In the genomic region with DNA sequence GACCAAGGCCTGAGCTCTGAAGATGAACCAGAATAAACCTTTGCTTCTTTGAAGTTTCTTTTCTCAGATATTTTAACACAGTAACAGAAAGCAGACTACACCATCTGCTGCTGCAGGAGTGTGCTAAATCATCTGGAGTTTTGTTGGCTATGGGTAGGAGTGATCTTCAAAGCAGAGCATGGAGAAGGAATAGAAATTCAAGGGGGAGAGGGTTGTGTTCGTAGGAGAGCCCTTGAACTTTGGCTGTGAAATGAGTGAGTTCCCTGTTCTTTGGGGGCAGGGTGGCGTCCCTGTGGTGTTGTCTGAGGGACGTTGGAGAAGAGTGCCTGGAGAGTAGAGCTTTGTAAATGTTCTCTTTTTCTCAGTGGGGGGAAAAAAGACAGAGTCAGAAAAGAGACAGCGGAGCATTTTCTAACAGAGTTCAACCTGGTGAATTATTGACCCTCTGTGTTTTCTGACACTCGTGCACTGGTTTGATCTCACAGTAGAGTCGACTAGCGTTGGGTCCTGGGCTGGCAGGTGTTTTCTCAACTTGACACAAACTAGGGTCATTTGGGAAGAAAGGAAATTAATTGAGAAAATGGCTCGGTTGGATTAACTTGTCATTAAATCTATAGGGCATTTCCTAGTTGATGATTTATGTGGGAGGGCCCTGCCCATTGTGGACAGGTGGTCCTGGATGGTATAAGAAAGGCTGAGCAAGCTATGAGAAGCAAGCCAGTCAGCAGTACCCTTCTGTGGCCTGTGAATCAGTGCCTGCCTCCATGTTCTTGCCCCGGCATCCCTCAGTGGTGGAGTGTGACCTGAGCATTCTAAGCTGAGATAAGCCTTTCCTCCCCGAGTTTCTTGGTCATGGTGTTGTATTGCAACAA, we compare ENCODE assay signal across 12 mouse cellular contexts. TPM values are rescaled to one million over a fixed set of nuclear protein-coding genes. Genes with fewer than 3 reads are reported as not detected.
DNase-seq lines count a peak whose midpoint lies in the region; ATAC-seq and TF ChIP-seq lines count a peak whose summit lies in the region.
"Had no signal": no experiment of that assay in that cellular context is flagged by ENCODE, and none has a peak within 500 bp of the region (broad histone marks: within the 10 kb centered on the region; RNA-seq: fewer than 3 reads in every experiment).

No protein-coding gene starts in this region.

- no peak overlapping the region for H3K4me3 ChIP-seq in forebrain, postnatal 0 days (ENCODE audit: low read depth, low read length)
- no peak overlapping the region for H3K4me3 ChIP-seq in forebrain, embryonic 16.5 days (replicated peaks; ENCODE audit: low read length)
- H3K4me3 ChIP-seq in megakaryocyte, embryonic 14.5 days (replicated peaks) = peak overlapping the region; percentile 69
- H3K4me3 ChIP-seq in stomach, postnatal 0 days (ENCODE audit: low read depth, low read length) = no peak overlapping the region
- H3K4me3 ChIP-seq in midbrain, postnatal 0 days (ENCODE audit: low read depth, low read length) = no peak overlapping the region
- H3K4me3 ChIP-seq: embryonic facial prominence, embryonic 13.5 days had no signal

- peak overlapping the region; percentile 21; the same call in 1 of the 2 replicates for H3K27ac ChIP-seq in forebrain, postnatal 0 days (ENCODE audit: low read depth, low read length)
- H3K27ac ChIP-seq in forebrain, embryonic 16.5 days (ENCODE audit: low read length) = no peak overlapping the region
- 0 out of 2 replicates have a peak overlapping the region, but pooled peaks have one; percentile 24 for H3K27ac ChIP-seq in stomach, postnatal 0 days (replicated peaks)
- H3K27ac ChIP-seq in midbrain, postnatal 0 days (ENCODE audit: low read depth, low read length) = no peak overlapping the region
- H3K27ac ChIP-seq: embryonic facial prominence, embryonic 13.5 days; liver, embryonic 14.5 days had no signal

- peak; percentile 17 for DNase-seq in forebrain, postnatal 0 days
- peak; percentile 48 for DNase-seq in kidney, postnatal 36 days
- DNase-seq in stomach, postnatal 0 days (ENCODE audit: low spot score) = no peak
- DNase-seq in B cell, adult 2 months = no peak
- DNase-seq in midbrain, postnatal 0 days (ENCODE audit: low spot score) = no peak
- DNase-seq: heart, adult 18-20 months; midbrain, embryonic 14.5 days had no signal

- no peak for TF ChIP-seq EP300 in stomach, postnatal 0 days (optimal IDR thresholded peaks at IDR 0.05)

- no peaks in the 10 kb centered on the region for H3K9me3 ChIP-seq in forebrain, postnatal 0 days (ENCODE audit: low read length)
- no peaks in the 10 kb centered on the region for H3K9me3 ChIP-seq in forebrain, embryonic 16.5 days (ENCODE audit: control insufficient read depth, low read length)
- no peaks in the 10 kb centered on the region for H3K9me3 ChIP-seq in megakaryocyte, embryonic 14.5 days
- H3K9me3 ChIP-seq in stomach, postnatal 0 days (ENCODE audit: control insufficient read depth, low read length) = no peaks in the 10 kb centered on the region
- H3K9me3 ChIP-seq in midbrain, postnatal 0 days (ENCODE audit: low read length) = no peaks in the 10 kb centered on the region
- H3K9me3 ChIP-seq: embryonic facial prominence, embryonic 13.5 days had no signal

- WGBS in forebrain, postnatal 0 days = 65% methylated on average over 10 of the region's 10 CpGs
- WGBS in forebrain, embryonic 16.5 days = 69% methylated on average over 10 of the region's 10 CpGs
- 52% methylated on average over 10 of the region's 10 CpGs for WGBS in stomach, postnatal 0 days
- 64% methylated on average over 10 of the region's 10 CpGs for WGBS in midbrain, postnatal 0 days

- no peak overlapping the region for H3K9ac ChIP-seq in forebrain, postnatal 0 days
- no peak overlapping the region for H3K9ac ChIP-seq in forebrain, embryonic 16.5 days (replicated peaks; ENCODE audit: low read depth, low read length)
- no peak overlapping the region for H3K9ac ChIP-seq in stomach, postnatal 0 days (ENCODE audit: low read length)
- no peak overlapping the region for H3K9ac ChIP-seq in midbrain, postnatal 0 days (replicated peaks; ENCODE audit: low read length, poor library complexity, severe bottlenecking)
- H3K9ac ChIP-seq: embryonic facial prominence, embryonic 13.5 days; liver, embryonic 14.5 days had no signal

- no peaks in the 10 kb centered on the region for H3K27me3 ChIP-seq in forebrain, postnatal 0 days (ENCODE audit: insufficient read depth, low read length)
- no peaks in the 10 kb centered on the region for H3K27me3 ChIP-seq in forebrain, embryonic 16.5 days (replicated peaks; ENCODE audit: control insufficient read depth, insufficient read depth, low read length)
- no peaks in the 10 kb centered on the region for H3K27me3 ChIP-seq in megakaryocyte, embryonic 14.5 days (replicated peaks)
- H3K27me3 ChIP-seq in stomach, postnatal 0 days (ENCODE audit: control insufficient read depth, insufficient read depth, low read length) = no peaks in the 10 kb centered on the region
- no peaks in the 10 kb centered on the region for H3K27me3 ChIP-seq in midbrain, postnatal 0 days (ENCODE audit: insufficient read depth, low read length)
- H3K27me3 ChIP-seq: embryonic facial prominence, embryonic 13.5 days had no signal

- no peaks in the 10 kb centered on the region for H3K36me3 ChIP-seq in forebrain, postnatal 0 days (ENCODE audit: insufficient read depth)
- H3K36me3 ChIP-seq in forebrain, embryonic 16.5 days (ENCODE audit: control insufficient read depth, insufficient read depth) = no peaks in the 10 kb centered on the region
- peaks cover 80% of the 10 kb centered on the region for H3K36me3 ChIP-seq in megakaryocyte, embryonic 14.5 days (replicated peaks; ENCODE audit: low read length)
- H3K36me3 ChIP-seq in stomach, postnatal 0 days (ENCODE audit: control insufficient read depth, insufficient read depth, low read length) = no peaks in the 10 kb centered on the region
- no peaks in the 10 kb centered on the region for H3K36me3 ChIP-seq in midbrain, postnatal 0 days (ENCODE audit: insufficient read depth, low read length)
- H3K36me3 ChIP-seq: embryonic facial prominence, embryonic 13.5 days had no signal

- H3K4me1 ChIP-seq in forebrain, postnatal 0 days (ENCODE audit: insufficient read depth) = peaks cover 17% of the 10 kb centered on the region; the same call in 1 of the 2 replicates
- H3K4me1 ChIP-seq in forebrain, embryonic 16.5 days (replicated peaks; ENCODE audit: control insufficient read depth, insufficient read depth, low read length) = peaks cover 34% of the 10 kb centered on the region
- H3K4me1 ChIP-seq in megakaryocyte, embryonic 14.5 days = peaks cover 95% of the 10 kb centered on the region
- H3K4me1 ChIP-seq in stomach, postnatal 0 days (replicated peaks; ENCODE audit: control insufficient read depth, insufficient read depth) = peaks cover 2% of the 10 kb centered on the region; the same call in 1 of the 2 replicates
- 0 out of 2 replicates have a peak, but pooled peaks cover 3% of the 10 kb centered on the region for H3K4me1 ChIP-seq in midbrain, postnatal 0 days (ENCODE audit: insufficient read depth, low read length)

- ATAC-seq in forebrain, postnatal 0 days = peak; percentile 47
- ATAC-seq in forebrain, embryonic 16.5 days = no peak
- ATAC-seq in megakaryocyte, adult 5-6 weeks (ENCODE audit: poor library complexity, severe bottlenecking) = no peak
- ATAC-seq in stomach, postnatal 0 days (ENCODE audit: low FRiP score, low TSS enrichment) = peak; percentile 53; the same call in 1 of the 2 replicates
- ATAC-seq in midbrain, postnatal 0 days (ENCODE audit: low FRiP score) = no peak

- TF ChIP-seq CTCF in forebrain, postnatal 0 days (IDR thresholded peaks at IDR 0.05; ENCODE audit: low read depth) = no peak
- no peak for TF ChIP-seq CTCF in stomach, postnatal 0 days (IDR thresholded peaks at IDR 0.05; ENCODE audit: low read depth)
- no peak for TF ChIP-seq CTCF in midbrain, postnatal 0 days (IDR thresholded peaks at IDR 0.05)

- no peak overlapping the region for H3K4me2 ChIP-seq in forebrain, postnatal 0 days (ENCODE audit: low read depth)
- no peak overlapping the region for H3K4me2 ChIP-seq in forebrain, embryonic 16.5 days (ENCODE audit: low read length)
- no peak overlapping the region for H3K4me2 ChIP-seq in stomach, postnatal 0 days (replicated peaks; ENCODE audit: low read depth)
- no peak overlapping the region for H3K4me2 ChIP-seq in midbrain, postnatal 0 days (ENCODE audit: low read depth, low read length, poor library complexity, severe bottlenecking)
- H3K4me2 ChIP-seq: embryonic facial prominence, embryonic 13.5 days had no signal

RNA-seq across cellular contexts. Expression of gene Nck2, which starts 57.8 kb away (rescaled TPM):
- total RNA-seq in forebrain, postnatal 0 days (2014; rRNA removed) = 79.2 and 84.2 TPM in 2 replicates
- 40.3 and 43.8 TPM in 2 replicates for polyA plus RNA-seq in forebrain, postnatal 0 days (2015; fragmentation: Nextera tagmentation; extraction: Ambion mirVana)
- 53.4 and 58.3 TPM in 2 replicates for polyA plus RNA-seq in forebrain, embryonic 16.5 days (2015; fragmentation: Nextera tagmentation; extraction: Ambion mirVana)
- 106 and 185 TPM in 2 replicates for polyA plus RNA-seq in megakaryocyte, embryonic 14.5 days (2012; ENCODE audit: insufficient read depth, low replicate concordance)
- 2.9 and 3.0 TPM in 2 replicates for total RNA-seq in megakaryocyte, adult 5-6 weeks (2015)
- 4.5 and 5.4 TPM in 2 replicates for total RNA-seq in megakaryocyte, adult 5-6 weeks (2017)
- polyA plus RNA-seq in stomach, postnatal 0 days (2015; fragmentation: Nextera tagmentation; extraction: Ambion mirVana) = 41.4 and 41.7 TPM in 2 replicates
- total RNA-seq in midbrain, postnatal 0 days (2014; rRNA removed) = 54.9 and 63.5 TPM in 2 replicates
- 28.3 and 30.2 TPM in 2 replicates for polyA plus RNA-seq in midbrain, postnatal 0 days (2015; fragmentation: Nextera tagmentation; extraction: Ambion mirVana)

Comparison
In these comparisons a context has a peak if more than half of its experiments do, and no peak if none do; other contexts are left out.
1. ATAC-seq: peak in forebrain, postnatal 0 days (single experiment) and stomach, postnatal 0 days (single experiment); none in forebrain, embryonic 16.5 days (single experiment), megakaryocyte, adult 5-6 weeks (single experiment) and midbrain, postnatal 0 days (single experiment).
2. H3K27ac ChIP-seq: peak in forebrain, postnatal 0 days (single experiment) and stomach, postnatal 0 days (single experiment); none in forebrain, embryonic 16.5 days (single experiment) and midbrain, postnatal 0 days (single experiment).
3. DNase-seq: peak in forebrain, postnatal 0 days (single experiment) and kidney, postnatal 36 days (2 of 2); none in stomach, postnatal 0 days (single experiment), B cell, adult 2 months (0 of 2) and midbrain, postnatal 0 days (single experiment).